Mouse (Mus musculus) G1E (cell line): ENCODE measurements around the gene 5730596B20Rik.

Experiments used
- CTCF ChIP-seq: IDR thresholded peaks from 2 replicates; pipeline ENCODE4 v1.5.1; 2012; ENCODE audit warnings: low read depth, low read length, inconsistent platforms, mixed read lengths
- POLR2AphosphoS5 ChIP-seq: IDR thresholded peaks from 2 replicates; pipeline ENCODE4 v1.6.1; 2012; ENCODE audit warnings: low read depth, low read length, inconsistent platforms; ENCODE audit not compliant: insufficient replicate concordance
- TAL1 ChIP-seq: conservative IDR thresholded peaks from 2 replicates; pipeline ENCODE4 v1.6.1; 2012; ENCODE audit warnings: low read depth, low read length, inconsistent platforms, mixed read lengths

DNA sequence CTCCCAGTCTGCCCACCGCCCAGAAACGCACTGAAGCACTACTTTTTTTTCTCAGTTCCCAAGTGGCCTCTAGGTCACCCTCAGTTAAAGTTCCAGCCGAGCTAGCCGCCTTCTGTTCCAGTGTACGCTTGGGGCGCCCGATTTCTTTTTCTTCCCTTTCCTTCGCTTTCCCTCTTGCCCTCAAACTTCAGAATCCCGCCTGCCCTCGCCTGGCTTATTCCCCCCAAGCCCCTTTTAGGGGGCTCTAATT lies 25.7 kb downstream of the 5730596B20Rik start:
- TF ChIP-seq CTCF (no peak), POLR2AphosphoS5 (no peak), TAL1 (no peak)
